Mouse (Mus musculus): ENCODE measurements at regions not wholly inside any gene's neighbourhood (a gene's known extent, or its start where the extent isn't known, plus 50 kb on each side); places are given as distances from the start of the nearest gene placed in this dataset.

DNA sequence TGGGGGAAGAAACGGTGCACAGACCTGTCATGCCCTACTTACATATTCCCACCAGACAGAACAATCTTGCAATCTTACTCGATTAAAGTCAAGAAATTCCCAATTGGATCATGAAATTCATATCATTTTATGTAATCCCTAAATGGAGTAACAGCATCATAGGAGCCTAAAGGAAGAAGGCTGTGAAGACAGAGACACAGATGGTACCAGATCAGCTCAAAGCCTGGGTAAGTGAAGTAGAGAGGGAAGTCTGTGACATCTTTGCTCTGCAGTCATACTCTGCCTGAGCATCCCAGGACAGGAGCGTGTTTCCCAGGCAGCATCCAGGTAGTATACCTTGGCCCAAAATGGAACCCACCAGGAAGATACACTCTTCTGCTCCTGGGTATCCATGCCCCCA, 108.6 kb downstream of the Diras2 start:
- Histone ChIP-seq H3K4me3 (ENCODE audit: insufficient read depth, low read depth, low read length) (no peak overlapping the region), H3K4me1 (ENCODE audit: control insufficient read depth, insufficient read depth, low read length) (no peaks in the 10 kb centered on the region), H3K27ac (ENCODE audit: insufficient read depth, low read depth, low read length) (no peak overlapping the region)
- WGBS, result 93% methylated on average over 3 of the region's 3 CpGs
- no peak for TF ChIP-seq POLR2A (IDR thresholded peaks at IDR 0.05; ENCODE audit: insufficient read depth, low read depth, low read length)
- no peak for TF ChIP-seq CTCF (IDR thresholded peaks at IDR 0.05; ENCODE audit: insufficient read depth, low read depth, low read length)

DNA sequence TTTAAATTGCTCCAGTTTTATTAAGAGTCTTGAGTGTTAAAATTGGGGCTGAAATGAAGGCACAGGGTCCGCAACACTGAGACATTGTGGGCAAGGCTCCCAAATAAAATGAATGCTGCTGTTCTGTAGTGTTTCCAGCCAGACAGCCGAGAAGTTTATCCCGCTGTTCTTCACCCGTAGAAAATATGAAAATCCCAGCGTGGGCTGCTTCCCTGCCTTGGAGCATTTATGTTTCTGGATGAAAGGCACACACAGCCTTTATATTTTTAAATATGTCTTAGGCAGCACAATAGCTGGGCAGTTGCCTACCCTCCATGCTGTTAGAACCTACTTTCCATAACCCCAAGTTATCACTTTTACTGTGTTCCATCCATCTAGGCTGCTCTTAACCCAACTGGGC, 102.6 kb downstream of the Diras2 start:
- WGBS, result 68% methylated on average over 5 of the region's 5 CpGs
- TF ChIP-seq POLR2A (IDR thresholded peaks at IDR 0.05; ENCODE audit: insufficient read depth, low read depth, low read length) (no peak), CTCF (IDR thresholded peaks at IDR 0.05; ENCODE audit: insufficient read depth, low read depth, low read length) (no peak)
- no peak overlapping the region for H3K4me3 ChIP-seq (ENCODE audit: insufficient read depth, low read depth, low read length)
- H3K4me1 ChIP-seq (ENCODE audit: control insufficient read depth, insufficient read depth, low read length), result no peaks in the 10 kb centered on the region
- no peak overlapping the region for H3K27ac ChIP-seq (ENCODE audit: insufficient read depth, low read depth, low read length)

DNA sequence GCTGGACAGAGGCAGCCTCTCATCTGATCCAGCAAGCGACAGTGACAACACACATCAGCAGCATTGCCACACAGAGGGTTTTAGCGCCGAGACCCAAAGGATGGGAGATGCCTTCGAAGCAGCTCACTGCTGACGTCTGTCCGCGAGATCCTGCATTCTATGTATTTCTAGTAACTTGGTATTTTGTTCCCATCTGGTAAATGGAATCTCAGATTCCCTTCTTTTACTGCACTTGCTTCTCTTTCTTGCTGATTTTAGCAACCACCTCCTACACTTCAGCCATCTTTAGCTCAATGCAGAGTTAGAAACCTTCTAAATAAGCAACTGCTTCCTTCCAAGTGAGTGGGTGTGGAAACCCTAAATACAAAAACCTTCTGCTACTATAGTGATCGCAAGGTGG, 94.3 kb downstream of the Diras2 start:
- WGBS, result 52% methylated on average over 8 of the region's 8 CpGs
- Histone ChIP-seq H3K4me3 (ENCODE audit: insufficient read depth, low read depth, low read length) (no peak overlapping the region), H3K4me1 (ENCODE audit: control insufficient read depth, insufficient read depth, low read length) (peaks cover 4% of the 10 kb centered on the region), H3K27ac (ENCODE audit: insufficient read depth, low read depth, low read length) (no peak overlapping the region)
- TF ChIP-seq POLR2A (IDR thresholded peaks at IDR 0.05; ENCODE audit: insufficient read depth, low read depth, low read length), result no peak
- TF ChIP-seq CTCF (IDR thresholded peaks at IDR 0.05; ENCODE audit: insufficient read depth, low read depth, low read length), result no peak

DNA sequence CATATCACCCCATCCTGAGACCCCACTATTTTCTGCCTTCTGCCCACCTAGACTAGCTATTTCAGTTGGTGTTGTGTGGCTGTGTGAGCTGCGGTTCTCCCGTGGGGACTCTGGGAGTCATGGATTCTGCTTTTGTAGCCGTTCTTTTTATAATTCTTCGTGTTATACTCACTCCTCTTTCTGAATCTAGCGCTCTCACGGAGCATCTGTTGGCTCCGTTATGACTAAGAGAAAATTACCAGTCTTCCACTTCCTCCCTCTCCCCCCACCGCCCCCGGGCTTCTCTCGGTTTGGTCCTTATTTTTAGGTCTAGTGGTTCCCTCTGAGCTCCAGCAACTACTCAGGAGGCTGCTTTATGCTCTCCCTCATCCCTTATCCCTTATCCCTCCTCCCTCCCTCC, 85.6 kb downstream of the Diras2 start:
- TF ChIP-seq CTCF (IDR thresholded peaks at IDR 0.05; ENCODE audit: insufficient read depth, low read depth, low read length) (no peak), POLR2A (IDR thresholded peaks at IDR 0.05; ENCODE audit: insufficient read depth, low read depth, low read length) (no peak)
- peak overlapping the region; percentile 69; the same call in 1 of the 2 replicates for H3K27ac ChIP-seq (ENCODE audit: insufficient read depth, low read depth, low read length)
- H3K4me3 ChIP-seq (ENCODE audit: insufficient read depth, low read depth, low read length), result no peak overlapping the region
- WGBS, result 16% methylated on average over 10 of the region's 10 CpGs
- H3K4me1 ChIP-seq (ENCODE audit: control insufficient read depth, insufficient read depth, low read length), result peaks cover 19% of the 10 kb centered on the region; the same call in 1 of the 2 replicates

DNA sequence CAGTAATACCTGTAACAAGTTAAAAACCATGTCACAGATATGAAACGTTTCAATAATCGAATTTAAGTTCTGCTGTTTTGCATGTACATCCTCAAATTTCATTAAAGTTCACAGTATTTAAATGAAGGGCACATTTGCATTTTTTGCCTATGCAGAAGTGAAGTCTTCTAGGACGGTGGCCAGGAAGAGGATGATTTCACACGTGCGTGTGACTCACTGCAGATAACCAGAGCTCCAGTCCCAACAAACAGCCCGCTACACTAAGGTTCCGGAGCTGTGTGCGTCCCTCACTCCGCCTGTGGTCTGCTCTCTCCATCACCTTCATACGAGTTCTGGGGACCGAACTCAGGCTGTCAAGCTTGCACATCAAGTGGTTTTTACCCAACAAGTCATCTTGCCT, 82.2 kb downstream of the Diras2 start:
- H3K4me3 ChIP-seq (ENCODE audit: insufficient read depth, low read depth, low read length), result no peak overlapping the region
- H3K27ac ChIP-seq (ENCODE audit: insufficient read depth, low read depth, low read length), result no peak overlapping the region
- 61% methylated on average over 11 of the region's 11 CpGs for whole genome bisulfite sequencing
- peaks cover 19% of the 10 kb centered on the region; the same call in 1 of the 2 replicates for H3K4me1 ChIP-seq (ENCODE audit: control insufficient read depth, insufficient read depth, low read length)
- TF ChIP-seq POLR2A (IDR thresholded peaks at IDR 0.05; ENCODE audit: insufficient read depth, low read depth, low read length) (no peak), CTCF (IDR thresholded peaks at IDR 0.05; ENCODE audit: insufficient read depth, low read depth, low read length) (no peak)

DNA sequence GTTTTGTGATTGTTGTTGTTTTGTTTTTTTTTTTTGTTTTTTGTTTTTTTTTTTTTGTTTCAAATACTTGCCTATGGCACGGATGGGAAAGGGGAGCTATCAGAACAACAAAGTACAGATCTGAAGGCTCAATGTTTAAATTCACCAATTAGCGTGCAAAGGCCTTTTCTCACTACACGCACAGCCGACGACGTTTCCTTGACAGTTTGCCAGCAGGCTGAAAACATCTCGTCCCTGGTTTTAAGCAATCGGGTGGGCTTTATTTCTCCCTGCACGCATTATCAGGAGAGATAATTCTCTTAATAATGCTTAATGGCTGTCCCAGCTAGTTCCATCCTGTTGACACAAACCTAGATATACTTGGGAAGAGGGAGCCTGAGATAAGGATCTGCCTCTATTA, 79.6 kb downstream of the Diras2 start:
- TF ChIP-seq CTCF (IDR thresholded peaks at IDR 0.05; ENCODE audit: insufficient read depth, low read depth, low read length), result no peak
- no peak for TF ChIP-seq POLR2A (IDR thresholded peaks at IDR 0.05; ENCODE audit: insufficient read depth, low read depth, low read length)
- peaks cover 5% of the 10 kb centered on the region; the same call in 1 of the 2 replicates for H3K4me1 ChIP-seq (ENCODE audit: control insufficient read depth, insufficient read depth, low read length)
- WGBS, result 64% methylated on average over 9 of the region's 9 CpGs

DNA sequence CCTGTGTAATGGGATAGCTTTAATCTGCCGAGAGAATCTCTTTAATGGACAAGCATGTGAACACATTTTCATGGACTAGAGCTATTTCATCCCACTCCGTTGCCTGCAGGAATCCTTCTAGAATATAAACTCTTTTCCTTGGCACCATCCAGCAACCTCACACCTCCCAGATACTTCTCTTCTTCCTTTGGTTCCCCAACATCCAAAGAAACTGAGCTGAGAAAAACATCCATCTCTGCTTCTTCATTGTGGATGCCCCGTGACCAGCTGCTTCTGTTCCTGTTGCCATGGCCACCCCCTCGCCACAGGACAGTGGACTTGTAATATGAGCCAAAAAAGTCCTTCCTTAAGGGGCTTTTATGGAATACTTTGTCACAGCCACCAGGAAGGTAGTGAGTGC, 78.8 kb downstream of the Diras2 start:
- no peak overlapping the region for H3K4me3 ChIP-seq (ENCODE audit: insufficient read depth, low read depth, low read length)
- 75% methylated on average over 4 of the region's 4 CpGs for WGBS
- TF ChIP-seq POLR2A (IDR thresholded peaks at IDR 0.05; ENCODE audit: insufficient read depth, low read depth, low read length) (no peak), CTCF (IDR thresholded peaks at IDR 0.05; ENCODE audit: insufficient read depth, low read depth, low read length) (no peak)
- H3K27ac ChIP-seq (ENCODE audit: insufficient read depth, low read depth, low read length), result no peak overlapping the region
- H3K4me1 ChIP-seq (ENCODE audit: control insufficient read depth, insufficient read depth, low read length), result peaks cover 5% of the 10 kb centered on the region; the same call in 1 of the 2 replicates

More for the DNA sequence above, 79.6 kb downstream of the Diras2 start:
- no peak overlapping the region for H3K4me3 ChIP-seq (ENCODE audit: insufficient read depth, low read depth, low read length)
- H3K27ac ChIP-seq (ENCODE audit: insufficient read depth, low read depth, low read length), result no peak overlapping the region

Data from olfactory bulb, adult 2 months (tissue).